Mouse (Mus musculus): ENCODE data around the gene Per3. TPM values are rescaled to one million over a fixed set of nuclear protein-coding genes. Genes with fewer than 3 reads are reported as not detected.
A peak's percentile ranks its signal among the peaks of the same experiment; 100 is the strongest.

The Per3 gene
- 2.1 TPM for polyA plus RNA-seq (2012; fragmentation: generic; extraction: Trizol)

- peak within 1 kb of the TSS; percentile 53 for H3K4me3 ChIP-seq
- no peaks in the 10 kb centered on the region for H3K79me2 ChIP-seq (ENCODE audit: control insufficient read depth, insufficient read depth)
- no peaks in the 10 kb centered on the region for H3K27me3 ChIP-seq (ENCODE audit: control insufficient read depth, insufficient read depth, insufficient read length)
- peak within 1 kb of the TSS; percentile 38 for H3ac ChIP-seq (ENCODE audit: control insufficient read depth, insufficient read length)
- H3K4me2 ChIP-seq (ENCODE audit: low read depth) = peak within 1 kb of the TSS; percentile 93
- no peak for TF ChIP-seq SRF (IDR thresholded peaks at IDR 0.05; ENCODE audit: control insufficient read depth, insufficient read length, low read depth)
- TF ChIP-seq REST (IDR thresholded peaks at IDR 0.05; ENCODE audit: insufficient read depth, insufficient read length) = no peak
- no peak for TF ChIP-seq MYOG (IDR thresholded peaks at IDR 0.05; ENCODE audit: control insufficient read depth in 1 of 3, insufficient read depth in 1 of 3, insufficient read length in 2 of 3, low read depth in 2 of 3)
- peak; percentile 77 for TF ChIP-seq POLR2AphosphoS2 (IDR thresholded peaks at IDR 0.05; ENCODE audit: insufficient read length, low read depth)
- TF ChIP-seq MAX (IDR thresholded peaks at IDR 0.05; ENCODE audit: low read depth) = no peak
- peak; percentile 93 for TF ChIP-seq POLR2A (IDR thresholded peaks at IDR 0.05; ENCODE audit: insufficient read length, low read depth)
- no peak for TF ChIP-seq TCF12 (IDR thresholded peaks at IDR 0.05; ENCODE audit: insufficient read depth, poor library complexity, severe bottlenecking)
- no peak for TF ChIP-seq USF1 (IDR thresholded peaks at IDR 0.05; ENCODE audit: low read depth)
- TF ChIP-seq TCF3 (IDR thresholded peaks at IDR 0.05; ENCODE audit: insufficient read length, low read depth) = no peak
- H3K36me3 ChIP-seq (ENCODE audit: control insufficient read depth, insufficient read depth) = peaks cover 7% of the 10 kb centered on the region
Observed at GRCm38 (mm10) chr4:151044037-151044943, at the start of gene Per3. TSS of gene Per3 (minus strand) at chr4:151044665.

DNA sequence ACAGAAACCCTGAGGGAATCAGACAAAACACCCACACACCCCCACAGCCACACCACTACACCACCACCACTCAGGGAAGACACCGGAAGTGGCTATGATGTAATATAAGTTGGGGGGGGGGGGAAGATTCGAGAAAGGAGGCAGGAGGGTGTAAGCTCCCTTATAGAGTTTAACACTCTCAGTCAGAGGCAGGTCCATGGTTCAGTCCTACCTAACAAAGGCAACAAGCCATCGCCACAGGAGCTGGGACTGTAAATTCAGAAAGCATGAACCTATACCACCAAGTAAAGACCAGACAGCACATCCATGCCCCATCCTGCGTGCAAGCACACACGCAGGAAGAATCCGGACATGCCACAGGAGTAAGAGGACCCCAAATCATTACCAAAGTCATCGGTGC, 44.8 kb upstream of the Per3 start, which contains the start of gene Gm13090:
Gm13090 (plus strand) TSS at position 301 of the 400 bp plus-strand sequence.
- H3K4me3 ChIP-seq = no peak within 1 kb of the TSS
- no peaks in the 10 kb centered on the region for H3K36me3 ChIP-seq (ENCODE audit: control insufficient read depth, insufficient read depth)
- no peaks in the 10 kb centered on the region for H3K79me2 ChIP-seq (ENCODE audit: control insufficient read depth, insufficient read depth)
- H3K4me2 ChIP-seq (ENCODE audit: low read depth) = no peak within 1 kb of the TSS
- H3K27me3 ChIP-seq (ENCODE audit: control insufficient read depth, insufficient read depth, insufficient read length) = peaks cover 12% of the 10 kb centered on the region
- TF ChIP-seq SRF (IDR thresholded peaks at IDR 0.05; ENCODE audit: control insufficient read depth, insufficient read length, low read depth) (no peak), CEBPB (IDR thresholded peaks at IDR 0.05; ENCODE audit: insufficient read depth, poor library complexity, severe bottlenecking) (no peak), MYOG (IDR thresholded peaks at IDR 0.05; ENCODE audit: control insufficient read depth in 1 of 3, insufficient read depth in 1 of 3, insufficient read length in 2 of 3, low read depth in 2 of 3) (no peak), MAX (IDR thresholded peaks at IDR 0.05; ENCODE audit: low read depth) (no peak), POLR2AphosphoS2 (IDR thresholded peaks at IDR 0.05; ENCODE audit: insufficient read length, low read depth) (no peak)
- H3ac ChIP-seq (ENCODE audit: control insufficient read depth, insufficient read length) = no peak within 1 kb of the TSS

DNA sequence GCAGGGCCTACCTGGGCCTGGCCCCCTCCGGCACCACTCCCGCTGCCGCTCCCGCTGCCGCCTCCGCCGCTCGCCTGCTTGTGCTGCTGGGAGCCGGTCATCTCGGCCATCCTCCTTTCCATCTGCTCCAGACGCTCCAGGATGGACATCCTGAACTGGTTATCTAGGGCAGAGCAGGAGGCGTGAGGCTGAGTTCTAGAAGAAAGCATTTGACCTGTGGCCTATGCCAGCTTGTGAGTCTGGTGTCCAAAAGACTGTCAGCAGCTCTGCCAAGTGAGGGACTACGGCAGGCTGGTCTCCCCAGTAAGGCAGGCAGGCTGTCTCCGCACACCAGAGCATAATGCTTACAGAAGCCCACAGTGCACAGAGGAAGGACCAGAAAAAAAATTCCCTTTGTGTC, 44.4 kb upstream of the Per3 start:
- TF ChIP-seq TCF12 (IDR thresholded peaks at IDR 0.05; ENCODE audit: insufficient read depth, poor library complexity, severe bottlenecking) = no peak
- no peak for TF ChIP-seq MAX (IDR thresholded peaks at IDR 0.05; ENCODE audit: low read depth)
- TF ChIP-seq USF1 (IDR thresholded peaks at IDR 0.05; ENCODE audit: low read depth) = no peak
- no peak for TF ChIP-seq E2F4 (IDR thresholded peaks at IDR 0.05; ENCODE audit: insufficient read depth)
- Histone ChIP-seq H3K27me3 (ENCODE audit: control insufficient read depth, insufficient read depth, insufficient read length) (peaks cover 12% of the 10 kb centered on the region), H3K79me2 (ENCODE audit: control insufficient read depth, insufficient read depth) (no peaks in the 10 kb centered on the region), H3K4me3 (no peak overlapping the region), H3K4me2 (ENCODE audit: low read depth) (no peak overlapping the region), H3K36me3 (ENCODE audit: control insufficient read depth, insufficient read depth) (no peaks in the 10 kb centered on the region), H3ac (ENCODE audit: control insufficient read depth, insufficient read length) (no peak overlapping the region)

GRCm38 (mm10) chr4:151087358-151087757, 42.9 kb upstream of the Per3 start:
- no peaks in the 10 kb centered on the region for H3K36me3 ChIP-seq (ENCODE audit: control insufficient read depth, insufficient read depth)
- H3ac ChIP-seq (ENCODE audit: control insufficient read depth, insufficient read length) = no peak overlapping the region
- no peaks in the 10 kb centered on the region for H3K79me2 ChIP-seq (ENCODE audit: control insufficient read depth, insufficient read depth)
- no peak overlapping the region for H3K4me2 ChIP-seq (ENCODE audit: low read depth)
- TF ChIP-seq MYOD1 (IDR thresholded peaks at IDR 0.05; ENCODE audit: control insufficient read depth in 1 of 3, insufficient read length in 2 of 3, low read depth in 2 of 3) (no peak), TCF3 (IDR thresholded peaks at IDR 0.05; ENCODE audit: insufficient read length, low read depth) (no peak), POLR2AphosphoS2 (IDR thresholded peaks at IDR 0.05; ENCODE audit: insufficient read length, low read depth) (no peak), MYOG (IDR thresholded peaks at IDR 0.05; ENCODE audit: control insufficient read depth in 1 of 3, insufficient read depth in 1 of 3, insufficient read length in 2 of 3, low read depth in 2 of 3) (no peak), REST (IDR thresholded peaks at IDR 0.05; ENCODE audit: insufficient read depth, insufficient read length) (no peak), TCF12 (IDR thresholded peaks at IDR 0.05; ENCODE audit: insufficient read depth, poor library complexity, severe bottlenecking) (no peak), USF1 (IDR thresholded peaks at IDR 0.05; ENCODE audit: low read depth) (no peak), E2F4 (IDR thresholded peaks at IDR 0.05; ENCODE audit: insufficient read depth) (no peak), CEBPB (IDR thresholded peaks at IDR 0.05; ENCODE audit: insufficient read depth, poor library complexity, severe bottlenecking) (no peak), POLR2A (IDR thresholded peaks at IDR 0.05; ENCODE audit: insufficient read length, low read depth) (no peak), MAX (IDR thresholded peaks at IDR 0.05; ENCODE audit: low read depth) (no peak), SRF (IDR thresholded peaks at IDR 0.05; ENCODE audit: control insufficient read depth, insufficient read length, low read depth) (no peak)
- no peak overlapping the region for H3K4me3 ChIP-seq
- H3K27me3 ChIP-seq (ENCODE audit: control insufficient read depth, insufficient read depth, insufficient read length) = peaks cover 12% of the 10 kb centered on the region

DNA sequence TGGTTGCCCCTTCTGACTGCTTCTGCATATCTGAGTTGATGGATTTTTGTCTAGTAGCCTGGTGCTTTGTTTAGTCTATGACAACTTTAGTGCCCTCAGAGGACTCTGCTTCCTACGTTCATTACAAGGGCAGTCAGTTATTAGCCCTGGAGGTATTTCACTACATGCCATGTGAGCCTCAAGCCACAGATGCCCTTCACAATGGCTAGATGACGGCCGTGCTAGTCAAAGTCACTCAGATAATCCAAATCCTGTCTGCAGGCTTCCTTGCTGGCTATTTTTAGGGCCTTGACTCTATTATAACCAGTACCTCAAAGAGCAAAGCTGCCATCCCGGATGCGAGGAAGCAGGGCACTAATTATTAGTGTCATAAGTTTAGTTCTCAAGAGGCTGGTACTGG, 38.6 kb upstream of the Per3 start:
- H3K27me3 ChIP-seq (ENCODE audit: control insufficient read depth, insufficient read depth, insufficient read length) = peaks cover 27% of the 10 kb centered on the region
- no peaks in the 10 kb centered on the region for H3K79me2 ChIP-seq (ENCODE audit: control insufficient read depth, insufficient read depth)
- H3ac ChIP-seq (ENCODE audit: control insufficient read depth, insufficient read length) = no peak overlapping the region
- TF ChIP-seq E2F4 (IDR thresholded peaks at IDR 0.05; ENCODE audit: insufficient read depth) (no peak), TCF12 (IDR thresholded peaks at IDR 0.05; ENCODE audit: insufficient read depth, poor library complexity, severe bottlenecking) (no peak), SRF (IDR thresholded peaks at IDR 0.05; ENCODE audit: control insufficient read depth, insufficient read length, low read depth) (no peak), USF1 (IDR thresholded peaks at IDR 0.05; ENCODE audit: low read depth) (no peak), CEBPB (IDR thresholded peaks at IDR 0.05; ENCODE audit: insufficient read depth, poor library complexity, severe bottlenecking) (no peak), REST (IDR thresholded peaks at IDR 0.05; ENCODE audit: insufficient read depth, insufficient read length) (no peak), TCF3 (IDR thresholded peaks at IDR 0.05; ENCODE audit: insufficient read length, low read depth) (no peak), POLR2AphosphoS2 (IDR thresholded peaks at IDR 0.05; ENCODE audit: insufficient read length, low read depth) (no peak), POLR2A (IDR thresholded peaks at IDR 0.05; ENCODE audit: insufficient read length, low read depth) (no peak), MYOD1 (IDR thresholded peaks at IDR 0.05; ENCODE audit: control insufficient read depth in 1 of 3, insufficient read length in 2 of 3, low read depth in 2 of 3) (no peak), MAX (IDR thresholded peaks at IDR 0.05; ENCODE audit: low read depth) (no peak), MYOG (IDR thresholded peaks at IDR 0.05; ENCODE audit: control insufficient read depth in 1 of 3, insufficient read depth in 1 of 3, insufficient read length in 2 of 3, low read depth in 2 of 3) (no peak)
- no peaks in the 10 kb centered on the region for H3K36me3 ChIP-seq (ENCODE audit: control insufficient read depth, insufficient read depth)
- no peak overlapping the region for H3K4me2 ChIP-seq (ENCODE audit: low read depth)
- H3K4me3 ChIP-seq = no peak overlapping the region

Measured in myocyte (in vitro differentiated cells).